Comparison of ENCODE assay signal across 9 mouse cellular contexts in the genomic region with DNA sequence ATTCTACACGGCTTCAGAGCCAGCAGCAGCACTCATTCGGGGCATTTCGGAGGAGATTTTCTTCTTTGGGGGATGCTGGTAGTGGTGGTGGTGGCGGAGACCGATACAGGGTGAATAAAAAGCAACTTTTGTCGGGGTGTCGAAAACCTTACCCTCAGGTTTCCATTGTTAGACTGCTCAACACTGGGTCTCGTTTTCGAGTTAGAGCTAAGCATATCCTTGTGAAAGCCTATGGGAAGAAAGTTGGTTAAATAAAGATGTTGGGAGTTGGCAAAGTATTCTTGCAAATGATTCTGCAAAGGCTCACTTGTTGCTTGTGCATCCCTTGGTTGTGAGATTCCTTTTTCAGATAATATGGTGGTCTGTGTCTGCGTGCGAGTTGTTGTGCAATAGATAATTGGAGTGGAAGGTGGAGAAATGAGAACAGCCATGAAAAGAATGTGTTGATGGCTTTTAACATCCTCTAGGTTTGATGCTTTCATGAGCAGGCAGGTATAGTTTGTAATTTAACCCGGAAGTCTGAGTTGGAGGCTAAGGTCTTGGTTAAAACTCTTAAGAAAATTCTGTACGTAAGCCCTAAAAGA. TPM values are rescaled to one million over a fixed set of nuclear protein-coding genes. Genes with fewer than 3 reads are reported as not detected.
DNase-seq lines count a peak whose midpoint lies in the region; ATAC-seq and TF ChIP-seq lines count a peak whose summit lies in the region.
"Had no signal": no experiment of that assay in that cellular context is flagged by ENCODE, and none has a peak within 500 bp of the region (broad histone marks: within the 10 kb centered on the region; RNA-seq: fewer than 3 reads in every experiment).

No protein-coding gene starts in this region.

- H3K4me1 ChIP-seq in heart, embryonic 15.5 days (replicated peaks) = peaks cover 59% of the 10 kb centered on the region
- H3K4me1 ChIP-seq in ES-E14 (ENCODE audit: control insufficient read depth in 2 of 2, insufficient read depth in 2 of 2, low read length in 2 of 2, poor library complexity in 1 of 2) = peaks cover 2 to 26% of the 10 kb centered on the region in 2 experiments; a peak in 3 of 4 replicates
- peaks cover 6% of the 10 kb centered on the region; the same call in 1 of the 2 replicates for H3K4me1 ChIP-seq in hindbrain, embryonic 11.5 days (replicated peaks; ENCODE audit: control insufficient read depth, insufficient read depth, low read length)
- H3K4me1 ChIP-seq in midbrain, embryonic 12.5 days = peaks cover 42% of the 10 kb centered on the region

- peak overlapping the region; percentile 78 for H3K4me3 ChIP-seq in heart, embryonic 15.5 days
- H3K4me3 ChIP-seq in ES-E14 (ENCODE audit: insufficient read depth in 1 of 2, low read depth in 1 of 2, low read length in 2 of 2, poor library complexity in 1 of 2, severe bottlenecking in 1 of 2) = peak overlapping the region; percentile 93 to 97
- H3K4me3 ChIP-seq in hindbrain, embryonic 11.5 days (ENCODE audit: low read depth, low read length) = peak overlapping the region; percentile 79
- H3K4me3 ChIP-seq in midbrain, embryonic 12.5 days = peak overlapping the region; percentile 72

- no peaks in the 10 kb centered on the region for H3K27me3 ChIP-seq in heart, embryonic 15.5 days
- peaks cover 10% of the 10 kb centered on the region; the same call in 1 of the 2 replicates for H3K27me3 ChIP-seq in hindbrain, embryonic 11.5 days (ENCODE audit: control insufficient read depth, insufficient read depth, low read length)
- peaks cover 86% of the 10 kb centered on the region for H3K27me3 ChIP-seq in midbrain, embryonic 12.5 days
- H3K27me3 ChIP-seq: Patski had no signal

- 15% methylated on average over 13 of the region's 13 CpGs for WGBS in heart, embryonic 15.5 days
- WGBS in hindbrain, embryonic 11.5 days = 6% methylated on average over 13 of the region's 13 CpGs
- WGBS in midbrain, embryonic 12.5 days = 2% methylated on average over 13 of the region's 13 CpGs

- H3K9ac ChIP-seq in heart, embryonic 15.5 days = peak overlapping the region; percentile 80
- 0 out of 2 replicates have a peak overlapping the region, but pooled peaks have one; percentile 72 for H3K9ac ChIP-seq in ES-E14 (ENCODE audit: insufficient read depth, low read depth, low read length, poor library complexity, severe bottlenecking)
- H3K9ac ChIP-seq in hindbrain, embryonic 11.5 days (ENCODE audit: low read depth, low read length) = peak overlapping the region; percentile 64; the same call in 1 of the 2 replicates
- peak overlapping the region; percentile 72 for H3K9ac ChIP-seq in midbrain, embryonic 12.5 days (replicated peaks)

- H3K36me3 ChIP-seq in heart, embryonic 15.5 days = no peaks in the 10 kb centered on the region
- no peaks in the 10 kb centered on the region for H3K36me3 ChIP-seq in ES-E14 (ENCODE audit: control insufficient read depth, insufficient read depth, low read length, poor library complexity, severe bottlenecking)
- no peaks in the 10 kb centered on the region for H3K36me3 ChIP-seq in hindbrain, embryonic 11.5 days (ENCODE audit: control insufficient read depth, insufficient read depth, low read length)
- no peaks in the 10 kb centered on the region for H3K36me3 ChIP-seq in midbrain, embryonic 12.5 days

- in situ Hi-C loops in ES-E14 (cut with MboI; ENCODE audit: low sequenced_read_pairs in 2 of 2, unreplicated experiment in 2 of 2) = loop anchor here in 1 of 2 experiments (10.0 kb wide), 1 partner anchor 63 kb away; no protein-coding TSS in a partner anchor

- peak overlapping the region; percentile 90 for H3K27ac ChIP-seq in heart, embryonic 15.5 days
- no peak overlapping the region for H3K27ac ChIP-seq in ES-E14 (ENCODE audit: insufficient read depth, low read depth, low read length, poor library complexity, severe bottlenecking)
- no peak overlapping the region for H3K27ac ChIP-seq in hindbrain, embryonic 11.5 days (ENCODE audit: low read depth, low read length)
- H3K27ac ChIP-seq in midbrain, embryonic 12.5 days (replicated peaks) = no peak overlapping the region

- no peak for DNase-seq in heart, adult 8-10 months (ENCODE audit: low spot score)
- no peak for DNase-seq in ES-E14 (ENCODE audit: low read depth, low spot score)
- no peak for DNase-seq in hindbrain, embryonic 11.5 days (ENCODE audit: low spot score)
- DNase-seq in Muller cell, postnatal 12 days (ENCODE audit: inconsistent ontology term) = no peak

- H3K9me3 ChIP-seq in heart, embryonic 15.5 days (replicated peaks) = no peaks in the 10 kb centered on the region
- H3K9me3 ChIP-seq in ES-E14 (ENCODE audit: control insufficient read depth, insufficient read depth, low read depth, low read length) = no peaks in the 10 kb centered on the region
- no peaks in the 10 kb centered on the region for H3K9me3 ChIP-seq in hindbrain, embryonic 11.5 days (ENCODE audit: control insufficient read depth, low read length)
- no peaks in the 10 kb centered on the region for H3K9me3 ChIP-seq in midbrain, embryonic 12.5 days

- H3K4me2 ChIP-seq in heart, embryonic 15.5 days = peak overlapping the region; percentile 99
- peak overlapping the region; percentile 95 for H3K4me2 ChIP-seq in hindbrain, embryonic 11.5 days (replicated peaks; ENCODE audit: low read depth, low read length)
- H3K4me2 ChIP-seq in midbrain, embryonic 12.5 days (replicated peaks) = peak overlapping the region; percentile 94

- ATAC-seq in heart, embryonic 15.5 days (replicated peaks; ENCODE audit: insufficient number of reproducible peaks, insufficient read depth, low FRiP score, low read depth) = no peak
- ATAC-seq in hindbrain, embryonic 11.5 days (ENCODE audit: low FRiP score) = no peak
- ATAC-seq in midbrain, embryonic 12.5 days (ENCODE audit: low FRiP score, low read depth) = no peak
- no peak for ATAC-seq in megakaryocyte-erythroid progenitor cell, adult 5-6 weeks (replicated peaks; ENCODE audit: low FRiP score, low TSS enrichment, poor library complexity, severe bottlenecking)
- no peak for ATAC-seq in erythroid progenitor cell, adult 5-6 weeks (replicated peaks; ENCODE audit: low FRiP score, poor library complexity, severe bottlenecking)

TF ChIP-seq in ES-E14, 5 proteins besides CTCF, POLR2A, EP300 and RAD21:
- TF ChIP-seq ZC3H11A (IDR thresholded peaks at IDR 0.05; ENCODE audit: borderline replicate concordance, low read depth, low read length) (no peak), HCFC1 (IDR thresholded peaks at IDR 0.05; ENCODE audit: borderline replicate concordance, insufficient read depth, low read length) (no peak), ZNF384 (IDR thresholded peaks at IDR 0.05; ENCODE audit: low read depth, low read length) (no peak), CHD2 (IDR thresholded peaks at IDR 0.05; ENCODE audit: low read depth, low read length) (no peak), MAFK (IDR thresholded peaks at IDR 0.05; ENCODE audit: insufficient read depth, low read depth, low read length) (no peak)

RNA-seq across cellular contexts. Expression of a gene that starts 49.9 kb away (rescaled TPM):
- 9.7 and 12.2 TPM in 2 replicates for polyA plus RNA-seq in heart, embryonic 15.5 days (2015; fragmentation: Nextera tagmentation; extraction: Ambion mirVana)
- total RNA-seq in heart, adult 8-10 months (2022) = 10 to 100 TPM; 44.5 to 54.0 (median 52.6) TPM
- total RNA-seq in ES-E14 (2012; rRNA removed) = 14.7 and 16.5 TPM in 2 replicates
- 6.3 and 7.0 TPM in 2 replicates for polyA plus RNA-seq in hindbrain, embryonic 11.5 days (2014; fragmentation: Nextera tagmentation; extraction: Ambion mirVana)
- polyA plus RNA-seq in midbrain, embryonic 12.5 days (2016; fragmentation: Nextera tagmentation; extraction: Ambion mirVana) = 4.6 and 5.7 TPM in 2 replicates
- total RNA-seq in megakaryocyte-erythroid progenitor cell, adult 5-6 weeks (2014; fragmentation: Nextera tagmentation) = 94.3 and 100 TPM in 2 replicates
- 25.3 and 43.6 TPM in 2 replicates for total RNA-seq in megakaryocyte-erythroid progenitor cell, adult 5-6 weeks (2017)
- total RNA-seq in erythroid progenitor cell, adult 5-6 weeks (2015; ENCODE audit: low replicate concordance) = 15.5 and 26.4 TPM in 2 replicates
- total RNA-seq in erythroid progenitor cell, adult 5-6 weeks (2017; ENCODE audit: low replicate concordance) = 1.8 and 9.0 TPM in 2 replicates
